Mouse (Mus musculus) hindbrain, embryonic 11.5 days (tissue): ENCODE results near the gene Rasgef1b. TPM values are rescaled to one million over a fixed set of nuclear protein-coding genes. Genes with fewer than 3 reads are reported as not detected.

ENCODE experiments used
- ATAC-seq: fragments of 200-750 bp; cut with Nextera tagmentation; 2 replicates; pipeline ENCODE4 v1.8.0; 2017; ENCODE audit warnings: mild to moderate bottlenecking, moderate TSS enrichment, moderate library complexity; ENCODE audit not compliant: low FRiP score
- DNase-seq: peaks from one replicate; pipeline ENCODE4 v3.0.0-alpha.2; 2015; ENCODE audit warnings: low spot score
- H3K27ac ChIP-seq: fragments of 300-500 bp; sonication (generic); 2 replicates; pipeline ENCODE4 v1.5.1; 2014; ENCODE audit warnings: mild to moderate bottlenecking, low read depth, low read length
- H3K27me3 ChIP-seq: fragments of 300-500 bp; sonication (generic); 2 replicates; pipeline ENCODE4 v1.6.1; 2014; ENCODE audit warnings: mild to moderate bottlenecking, low read length, moderate library complexity, mixed read lengths; ENCODE audit not compliant: control insufficient read depth, insufficient read depth
- H3K36me3 ChIP-seq: fragments of 300-500 bp; sonication (generic); 2 replicates; pipeline ENCODE4 v1.6.1; 2014; ENCODE audit warnings: mild to moderate bottlenecking, low read length, moderate library complexity, mixed read lengths; ENCODE audit not compliant: control insufficient read depth, insufficient read depth
- H3K4me1 ChIP-seq: fragments of 300-500 bp; sonication (generic); replicated peaks from 2 replicates; pipeline ENCODE4 v1.6.1; 2014; ENCODE audit warnings: low read length, mixed read lengths; ENCODE audit not compliant: control insufficient read depth, insufficient read depth
- H3K4me2 ChIP-seq: fragments of 300-500 bp; sonication (generic); replicated peaks from 2 replicates; pipeline ENCODE4 v1.6.1; 2014; ENCODE audit warnings: mild to moderate bottlenecking, low read depth, low read length
- H3K4me3 ChIP-seq: fragments of 300-500 bp; sonication (generic); 2 replicates; pipeline ENCODE4 v1.5.1; 2014; ENCODE audit warnings: low read depth, low read length
- H3K9ac ChIP-seq: fragments of 300-500 bp; sonication (generic); 2 replicates; pipeline ENCODE4 v1.6.1; 2014; ENCODE audit warnings: low read depth, low read length
- H3K9me3 ChIP-seq: fragments of 300-500 bp; sonication (generic); 2 replicates; pipeline ENCODE4 v1.6.1; 2016; ENCODE audit warnings: low read length; ENCODE audit not compliant: control insufficient read depth
- WGBS: fragments of 180-500 bp; shearing (Covaris S2); extraction: QIAGEN DNeasy Blood & Tissue Kit; methylation state at CpG from one replicate; pipeline ENCODE4 v1.1.7; 2014; 5-methylcytosine and 5-hydroxymethylcytosine counted together
- polyA plus RNA-seq: library from polyadenylated mRNA; unstranded; fragments of >200 nt; fragmentation: Nextera tagmentation; extraction: Ambion mirVana; gene quantifications from 2 replicates; pipeline ENCODE4 v1.2.1, GENCODE M21; 2014

Rasgef1b gene
- polyA plus RNA-seq, 1 experiment from 2014 or later, result 14.1 TPM

- no peak overlapping the region for H3K27ac ChIP-seq
- DNase-seq, result no peak
- WGBS, result 75% methylated on average over 6 of the region's 6 CpGs
- no peaks in the 10 kb centered on the region for H3K36me3 ChIP-seq
- H3K27me3 ChIP-seq, result peaks cover 12% of the 10 kb centered on the region; the same call in 1 of the 2 replicates
- H3K4me1 ChIP-seq, result 0 out of 2 replicates have a peak, but pooled peaks cover 3% of the 10 kb centered on the region
- H3K9ac ChIP-seq, result no peak overlapping the region
- ATAC-seq, result no peak
- H3K4me2 ChIP-seq, result no peak overlapping the region
- H3K4me3 ChIP-seq, result no peak overlapping the region
- no peaks in the 10 kb centered on the region for H3K9me3 ChIP-seq
Measured at GRCm38 (mm10) chr5:99562096-99562495, 166.8 kb downstream of the Rasgef1b start.

GRCm38 (mm10) chr5:99559814-99560213, 169.1 kb downstream of the Rasgef1b start:
- peaks cover 12% of the 10 kb centered on the region; the same call in 1 of the 2 replicates for H3K27me3 ChIP-seq
- 1% methylated on average over 3 of the region's 3 CpGs for WGBS
- peak; percentile 37 for DNase-seq

GRCm38 (mm10) chr5:99558231-99558630, 170.6 kb downstream of the Rasgef1b start:
- Histone ChIP-seq H3K9ac (no peak overlapping the region), H3K4me2 (no peak overlapping the region), H3K27ac (no peak overlapping the region), H3K27me3 (peaks cover 12% of the 10 kb centered on the region; the same call in 1 of the 2 replicates), H3K9me3 (no peaks in the 10 kb centered on the region), H3K4me1 (0 out of 2 replicates have a peak, but pooled peaks cover 3% of the 10 kb centered on the region), H3K4me3 (no peak overlapping the region), H3K36me3 (no peaks in the 10 kb centered on the region)
- ATAC-seq (no peak), DNase-seq (no peak)
- WGBS, result 67% methylated on average over 9 of the region's 9 CpGs

More at GRCm38 (mm10) chr5:99559814-99560213, 169.1 kb downstream of the Rasgef1b start:
- Histone ChIP-seq H3K27ac (no peak overlapping the region), H3K4me3 (no peak overlapping the region), H3K9me3 (no peaks in the 10 kb centered on the region), H3K4me1 (0 out of 2 replicates have a peak, but pooled peaks cover 3% of the 10 kb centered on the region), H3K9ac (no peak overlapping the region), H3K4me2 (no peak overlapping the region), H3K36me3 (no peaks in the 10 kb centered on the region)
- ATAC-seq, result no peak

- no peak overlapping the region for H3K4me2 ChIP-seq
- H3K4me3 ChIP-seq, result no peak overlapping the region
- H3K36me3 ChIP-seq, result no peaks in the 10 kb centered on the region
- peaks cover 1% of the 10 kb centered on the region; the same call in 1 of the 2 replicates for H3K27me3 ChIP-seq
- ATAC-seq (no peak), DNase-seq (no peak)
- no peaks in the 10 kb centered on the region for H3K4me1 ChIP-seq
- H3K9me3 ChIP-seq, result no peaks in the 10 kb centered on the region
- H3K27ac ChIP-seq, result no peak overlapping the region
- no peak overlapping the region for H3K9ac ChIP-seq
- 64% methylated on average over 7 of the region's 7 CpGs for WGBS
Measured at GRCm38 (mm10) chr5:99552645-99553044, 176.2 kb downstream of the Rasgef1b start.

- ATAC-seq (no peak), DNase-seq (no peak)
- no peak overlapping the region for H3K9ac ChIP-seq
- H3K27ac ChIP-seq, result no peak overlapping the region
- no peak overlapping the region for H3K4me3 ChIP-seq
- WGBS, result 76% methylated on average over 6 of the region's 6 CpGs
- no peaks in the 10 kb centered on the region for H3K36me3 ChIP-seq
- no peaks in the 10 kb centered on the region for H3K27me3 ChIP-seq
- no peaks in the 10 kb centered on the region for H3K4me1 ChIP-seq
- no peak overlapping the region for H3K4me2 ChIP-seq
- no peaks in the 10 kb centered on the region for H3K9me3 ChIP-seq
Measured at GRCm38 (mm10) chr5:99544664-99545494, 184.0 kb downstream of the Rasgef1b start.

GRCm38 (mm10) chr5:99541999-99542765, 186.7 kb downstream of the Rasgef1b start:
- DNase-seq (no peak), ATAC-seq (no peak)
- Histone ChIP-seq H3K4me1 (no peaks in the 10 kb centered on the region), H3K9me3 (no peaks in the 10 kb centered on the region), H3K36me3 (no peaks in the 10 kb centered on the region), H3K4me2 (no peak overlapping the region), H3K27me3 (no peaks in the 10 kb centered on the region), H3K9ac (no peak overlapping the region), H3K4me3 (no peak overlapping the region), H3K27ac (no peak overlapping the region)
- 86% methylated on average over 2 of the region's 2 CpGs for WGBS

- ATAC-seq (no peak), DNase-seq (no peak)
- no peak overlapping the region for H3K27ac ChIP-seq
- 64% methylated on average over 11 of the region's 11 CpGs for WGBS
- no peaks in the 10 kb centered on the region for H3K27me3 ChIP-seq
- no peaks in the 10 kb centered on the region for H3K36me3 ChIP-seq
- H3K9ac ChIP-seq, result no peak overlapping the region
- H3K4me3 ChIP-seq, result no peak overlapping the region
- no peaks in the 10 kb centered on the region for H3K9me3 ChIP-seq
- H3K4me1 ChIP-seq, result no peaks in the 10 kb centered on the region
- no peak overlapping the region for H3K4me2 ChIP-seq
Measured at GRCm38 (mm10) chr5:99541321-99541895, 187.5 kb downstream of the Rasgef1b start.

GRCm38 (mm10) chr5:99533416-99533815, 195.4 kb downstream of the Rasgef1b start:
- Histone ChIP-seq H3K27me3 (no peaks in the 10 kb centered on the region), H3K27ac (no peak overlapping the region), H3K9me3 (no peaks in the 10 kb centered on the region), H3K9ac (no peak overlapping the region), H3K4me1 (no peaks in the 10 kb centered on the region), H3K4me2 (no peak overlapping the region), H3K4me3 (no peak overlapping the region), H3K36me3 (no peaks in the 10 kb centered on the region)
- no peak for DNase-seq
- ATAC-seq, result no peak
- WGBS, result 70% methylated on average over 7 of the region's 7 CpGs
